Mouse (Mus musculus) liver, embryonic 14.5 days (tissue): ENCODE results near the gene Slc37a1. TPM values are rescaled to one million over a fixed set of nuclear protein-coding genes. Genes with fewer than 3 reads are reported as not detected.

ENCODE experiments used
- ATAC-seq: fragments of 200-750 bp; cut with Nextera tagmentation; 2 replicates; pipeline ENCODE4 v1.8.0; 2017; ENCODE audit warnings: moderate number of reproducible peaks, mild to moderate bottlenecking, moderate library complexity; ENCODE audit not compliant: insufficient read depth
- DNase-seq, 3 experiments: peaks; one replicate each; pipeline ENCODE4 v3.0.0-alpha.2; 2012 to 2013; ENCODE audit warnings: low read depth in 3 of 3, low spot score in 3 of 3
- H3K27ac ChIP-seq: fragments of 300-500 bp; sonication (generic); 2 replicates; pipeline ENCODE4 v1.5.1; 2014; ENCODE audit warnings: moderate library complexity, mild to moderate bottlenecking, control low read depth, inconsistent platforms
- H3K27me3 ChIP-seq: fragments of 300-500 bp; sonication (generic); 2 replicates; pipeline ENCODE4 v1.6.1; 2014; ENCODE audit warnings: mild to moderate bottlenecking, low read length, moderate library complexity; ENCODE audit not compliant: control insufficient read depth, insufficient read depth
- H3K36me3 ChIP-seq: fragments of 300-500 bp; sonication (generic); replicated peaks from 2 replicates; pipeline ENCODE4 v1.6.1; 2014; ENCODE audit warnings: low read depth; ENCODE audit not compliant: control insufficient read depth, insufficient read depth
- H3K4me1 ChIP-seq, 2 experiments: fragments of 200-500 bp in 1 of 2; fragments of 300-500 bp in 1 of 2; sonication (generic) in 1 of 2; replicated peaks; 2 replicates each; pipeline ENCODE4 v1.6.1; 2012 to 2014; ENCODE audit warnings: antibody characterized with exemption in 1 of 2, inconsistent platforms in 1 of 2, low read length in 1 of 2; ENCODE audit not compliant: control insufficient read depth in 2 of 2, insufficient read depth in 2 of 2
- H3K4me2 ChIP-seq: fragments of 300-500 bp; sonication (generic); 2 replicates; pipeline ENCODE4 v1.6.1; 2014; ENCODE audit warnings: low read depth, mild to moderate bottlenecking, control low read depth, moderate library complexity
- H3K4me3 ChIP-seq, 2 experiments: fragments of 200-500 bp in 1 of 2; fragments of 300-500 bp in 1 of 2; sonication (generic) in 1 of 2; 2 replicates each; pipeline ENCODE4 v1.5.1; 2012 to 2014; ENCODE audit warnings: low read depth in 2 of 2, low read length in 2 of 2, mild to moderate bottlenecking in 2 of 2, control low read depth in 1 of 2, inconsistent platforms in 1 of 2, moderate library complexity in 1 of 2; ENCODE audit not compliant: insufficient read depth in 1 of 2
- H3K9ac ChIP-seq: fragments of 300-500 bp; sonication (generic); replicated peaks from 2 replicates; pipeline ENCODE4 v1.6.1; 2014; ENCODE audit warnings: mild to moderate bottlenecking, control low read depth, moderate library complexity
- H3K9me3 ChIP-seq: fragments of 300-500 bp; sonication (generic); 2 replicates; pipeline ENCODE4 v1.6.1; 2016; ENCODE audit warnings: low read length, mixed read lengths; ENCODE audit not compliant: control insufficient read depth
- CTCF ChIP-seq: IDR thresholded peaks from 2 replicates; pipeline ENCODE4 v1.5.1; 2016; ENCODE audit warnings: antibody characterized with exemption, low read depth, control low read depth
- EP300 ChIP-seq: IDR thresholded peaks from 2 replicates; pipeline ENCODE4 v1.6.1; 2016; ENCODE audit warnings: antibody characterized with exemption, low read depth
- WGBS: fragments of 180-500 bp; shearing (Covaris S2); extraction: QIAGEN DNeasy Blood & Tissue Kit; methylation state at CpG from one replicate; pipeline ENCODE4 v1.1.7; 2014; ENCODE audit not compliant: insufficient replicate concordance; 5-methylcytosine and 5-hydroxymethylcytosine counted together
- polyA plus RNA-seq, 2 experiments: library from polyadenylated mRNA; depleted of rRNA in 1 of 2; stranded (reverse) in 1 of 2; unstranded in 1 of 2; fragments of >200 nt; fragmentation: Nextera tagmentation in 1 of 2; extraction: Ambion mirVana in 1 of 2; gene quantifications; 2 replicates each; pipeline versions ENCODE4 v1.2.1 to v1.2.3; 2012 to 2014

The Slc37a1 gene
- polyA plus RNA-seq, 2 experiments: 1.2 to 1.9 TPM

DNA sequence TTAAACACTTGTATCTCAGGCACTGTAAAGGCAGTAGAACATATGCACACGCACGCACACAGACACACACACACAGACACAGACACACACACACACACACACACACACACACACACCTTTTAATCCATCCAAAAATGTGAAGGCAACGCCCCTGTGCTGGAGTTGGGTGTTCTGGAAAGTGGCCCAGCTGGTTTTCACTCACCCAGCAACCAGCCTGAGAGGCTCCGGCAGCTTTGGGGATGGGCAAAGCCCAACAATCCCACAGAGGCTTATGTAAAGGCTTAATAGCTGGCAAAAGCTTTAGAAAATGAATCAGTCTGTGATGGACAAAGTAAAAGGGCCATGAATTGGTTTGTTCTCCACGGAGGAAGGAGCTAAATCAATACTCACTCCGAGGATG, 113.7 kb downstream of the Slc37a1 start:
- ATAC-seq (no peak), DNase-seq (no peak)
- H3K27me3 ChIP-seq: no peaks in the 10 kb centered on the region
- H3K36me3 ChIP-seq: no peaks in the 10 kb centered on the region
- no peak overlapping the region for H3K9ac ChIP-seq
- H3K27ac ChIP-seq: no peak overlapping the region
- peaks cover 0 to 3% of the 10 kb centered on the region in 2 experiments; a peak in 1 of 4 replicates for H3K4me1 ChIP-seq
- H3K4me3 ChIP-seq: no peak overlapping the region
- TF ChIP-seq CTCF: no peak
- no peak for TF ChIP-seq EP300
- 68% methylated on average over 6 of the region's 6 CpGs for WGBS
- H3K9me3 ChIP-seq: no peaks in the 10 kb centered on the region
- no peak overlapping the region for H3K4me2 ChIP-seq

Other genes with a start within 250 kb of the Slc37a1 start
- gene Abcg1, start 229.1 kb upstream of the Slc37a1 start, polyA plus RNA-seq (2012; rRNA removed): 1.6 and 2.3 TPM in 2 replicates
- gene Abcg1, start 229.1 kb upstream of the Slc37a1 start, polyA plus RNA-seq (2014; fragmentation: Nextera tagmentation; extraction: Ambion mirVana): 6.1 and 6.4 TPM in 2 replicates
- 10.1 and 16.8 TPM in 2 replicates for gene Tff3, start 157.1 kb upstream of the Slc37a1 start, polyA plus RNA-seq (2012; rRNA removed)
- 27.4 and 27.6 TPM in 2 replicates for gene Tff3, start 157.1 kb upstream of the Slc37a1 start, polyA plus RNA-seq (2014; fragmentation: Nextera tagmentation; extraction: Ambion mirVana)
- not detected in 2 replicates for gene Tff2, start 142.5 kb upstream of the Slc37a1 start, polyA plus RNA-seq (2012; rRNA removed)
- gene Tff2, start 142.5 kb upstream of the Slc37a1 start, polyA plus RNA-seq (2014; fragmentation: Nextera tagmentation; extraction: Ambion mirVana): not detected in 2 replicates
- not detected in 2 replicates for gene Tff1, start 121.5 kb upstream of the Slc37a1 start, polyA plus RNA-seq (2012; rRNA removed)
- not detected in 2 replicates for gene Tff1, start 121.5 kb upstream of the Slc37a1 start, polyA plus RNA-seq (2014; fragmentation: Nextera tagmentation; extraction: Ambion mirVana)
- 0.27 and 0.39 TPM in 2 replicates for gene Tmprss3, start 87.8 kb upstream of the Slc37a1 start, polyA plus RNA-seq (2012; rRNA removed)
- gene Tmprss3, start 87.8 kb upstream of the Slc37a1 start, polyA plus RNA-seq (2014; fragmentation: Nextera tagmentation; extraction: Ambion mirVana): 0.13 and 0.25 TPM in 2 replicates
- gene Ubash3a, start 78.9 kb upstream of the Slc37a1 start, polyA plus RNA-seq (2012; rRNA removed): 7.7 and 8.4 TPM in 2 replicates
- gene Ubash3a, start 78.9 kb upstream of the Slc37a1 start, polyA plus RNA-seq (2014; fragmentation: Nextera tagmentation; extraction: Ambion mirVana): 11.8 and 13.8 TPM in 2 replicates
- 0.04 and 0.08 TPM in 2 replicates for gene Rsph1, start 9.4 kb upstream of the Slc37a1 start, polyA plus RNA-seq (2012; rRNA removed)
- 0.14 and 0.22 TPM in 2 replicates for gene Rsph1, start 9.4 kb upstream of the Slc37a1 start, polyA plus RNA-seq (2014; fragmentation: Nextera tagmentation; extraction: Ambion mirVana)
- 3.6 TPM in 2 replicates for gene Pde9a, start 99.4 kb downstream of the Slc37a1 start, polyA plus RNA-seq (2012; rRNA removed)
- 2.8 and 3.4 TPM in 2 replicates for gene Pde9a, start 99.4 kb downstream of the Slc37a1 start, polyA plus RNA-seq (2014; fragmentation: Nextera tagmentation; extraction: Ambion mirVana)
- gene Wdr4, start 233.2 kb downstream of the Slc37a1 start, polyA plus RNA-seq (2012; rRNA removed): 13.7 and 14.1 TPM in 2 replicates
- 20.8 and 21.1 TPM in 2 replicates for gene Wdr4, start 233.2 kb downstream of the Slc37a1 start, polyA plus RNA-seq (2014; fragmentation: Nextera tagmentation; extraction: Ambion mirVana)
- 37.5 and 65.5 TPM in 2 replicates for gene Ndufv3, start 233.3 kb downstream of the Slc37a1 start, polyA plus RNA-seq (2012; rRNA removed)
- gene Ndufv3, start 233.3 kb downstream of the Slc37a1 start, polyA plus RNA-seq (2014; fragmentation: Nextera tagmentation; extraction: Ambion mirVana): 189 and 194 TPM in 2 replicates